Mouse (Mus musculus): ENCODE measurements around the gene Usp7.

- TF ChIP-seq POLR2A (IDR thresholded peaks at IDR 0.05; ENCODE audit: insufficient read depth, low read depth, low read length) (no peak), CTCF (IDR thresholded peaks at IDR 0.05; ENCODE audit: insufficient read depth, low read depth, low read length) (no peak)
Measured at GRCm38 (mm10) chr16:8673343-8673742, 118.8 kb downstream of the Usp7 start.
